Mouse (Mus musculus) gastrocnemius, postnatal 4 days (tissue): ENCODE measurements at regions not wholly inside any gene's neighbourhood (a gene's known extent, or its start where the extent isn't known, plus 50 kb on each side); places are given as distances from the start of the nearest gene placed in this dataset.

Source experiments
- DNase-seq, 2 experiments: peaks; one replicate each; pipeline ENCODE4 v3.0.0; 2021 to 2022; ENCODE audit warnings: low spot score in 2 of 2, mixed read lengths in 2 of 2

DNA sequence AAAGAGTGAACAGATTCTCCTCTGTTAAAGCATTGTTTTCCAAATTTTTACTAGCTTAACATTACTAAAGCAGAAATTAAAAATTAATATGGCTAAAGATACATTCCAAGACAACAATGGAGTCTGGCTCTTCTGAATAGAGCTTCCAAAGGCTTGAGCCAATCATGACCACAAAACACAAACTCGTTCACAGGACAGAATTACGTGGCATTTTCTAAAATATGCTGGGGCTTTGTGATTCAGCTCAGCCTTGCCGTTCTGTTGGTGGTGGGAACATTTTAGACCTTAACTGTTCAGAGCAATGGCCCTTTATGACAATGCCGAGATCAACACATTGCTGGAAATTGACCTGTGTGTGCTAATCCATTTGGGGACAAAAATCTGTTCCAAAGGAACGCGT lies 318.7 kb downstream of the Setd4 start:
- DNase-seq: no peak

GRCm38 (mm10) chr16:93281715-93282114 lies 322.1 kb downstream of the Setd4 start:
- DNase-seq: no peak

GRCm38 (mm10) chr16:93272636-93273035 lies 331.2 kb downstream of the Setd4 start:
- no peak for DNase-seq

- DNase-seq: no peak
Measured at GRCm38 (mm10) chr16:93272146-93272545, 331.7 kb downstream of the Setd4 start.

DNA sequence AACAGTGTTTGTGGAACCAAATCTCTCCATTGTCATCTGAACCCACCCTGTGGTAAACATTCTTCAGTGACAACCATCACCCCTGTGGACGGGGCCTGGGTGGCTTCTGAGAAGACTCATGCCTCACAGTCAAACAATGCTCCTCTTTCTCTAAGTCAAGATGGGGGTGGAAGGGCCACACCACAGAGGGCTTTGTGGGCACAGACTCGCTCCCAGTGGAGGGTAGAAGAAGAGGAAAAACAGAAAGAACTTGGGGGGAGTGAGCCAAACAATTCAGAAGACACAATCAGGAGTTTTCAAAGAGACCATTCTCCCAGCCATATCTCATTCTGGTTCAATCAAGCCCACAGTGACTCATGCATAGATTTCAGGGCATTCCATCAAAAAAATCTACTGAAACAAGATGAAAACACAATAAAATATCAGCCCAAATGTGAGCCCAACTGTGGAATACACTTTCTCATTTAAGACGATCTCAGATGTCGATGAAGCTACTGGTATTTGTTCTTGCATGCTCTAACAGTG lies 339.7 kb downstream of the Setd4 start:
- no peak for DNase-seq

- DNase-seq: no peak
Measured at GRCm38 (mm10) chr16:93263141-93263815, 340.6 kb downstream of the Setd4 start.

- DNase-seq: peak in 1 of 2 experiments; percentile 18
Measured at GRCm38 (mm10) chr16:93246825-93247224, 357.0 kb downstream of the Setd4 start.

DNA sequence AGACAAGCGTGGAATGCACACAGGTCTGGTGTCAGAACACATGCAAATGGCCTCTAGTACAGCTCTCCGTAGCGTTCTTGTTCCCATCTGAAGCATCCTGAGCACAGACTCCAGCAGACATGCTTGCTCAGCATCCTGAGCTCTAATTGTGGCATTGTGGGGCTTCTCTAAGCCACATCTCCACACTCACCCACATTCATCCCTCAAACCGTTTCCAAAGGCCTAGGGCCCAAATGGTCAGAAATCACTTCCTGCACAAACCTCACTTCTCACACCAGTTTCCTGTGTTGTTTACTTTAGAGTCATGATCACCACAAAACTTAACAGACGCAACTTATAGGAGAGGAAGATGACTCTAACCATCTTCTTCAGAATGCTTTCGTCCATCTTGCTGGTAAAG lies 358.1 kb downstream of the Setd4 start:
- no peak for DNase-seq

DNA sequence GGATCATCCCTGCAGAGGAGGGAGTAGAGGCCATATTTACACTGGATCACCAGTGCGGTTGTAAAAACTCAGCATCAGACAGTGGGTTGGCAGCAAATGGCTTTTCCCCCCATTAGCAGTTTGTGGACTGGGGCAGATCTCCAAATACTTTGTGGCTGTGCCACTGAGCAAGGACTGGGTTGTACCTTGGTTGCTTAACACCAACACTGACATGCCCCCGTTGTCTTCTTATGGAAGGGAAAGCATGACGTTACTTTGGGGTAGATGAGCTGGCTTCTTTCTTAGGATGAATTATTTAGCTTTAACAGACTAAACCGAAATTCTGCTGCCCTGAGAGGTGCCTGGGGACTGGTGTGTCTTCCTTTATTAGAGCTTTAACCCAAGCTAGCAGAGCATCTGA lies 365.0 kb downstream of the Setd4 start:
- no peak for DNase-seq

DNA sequence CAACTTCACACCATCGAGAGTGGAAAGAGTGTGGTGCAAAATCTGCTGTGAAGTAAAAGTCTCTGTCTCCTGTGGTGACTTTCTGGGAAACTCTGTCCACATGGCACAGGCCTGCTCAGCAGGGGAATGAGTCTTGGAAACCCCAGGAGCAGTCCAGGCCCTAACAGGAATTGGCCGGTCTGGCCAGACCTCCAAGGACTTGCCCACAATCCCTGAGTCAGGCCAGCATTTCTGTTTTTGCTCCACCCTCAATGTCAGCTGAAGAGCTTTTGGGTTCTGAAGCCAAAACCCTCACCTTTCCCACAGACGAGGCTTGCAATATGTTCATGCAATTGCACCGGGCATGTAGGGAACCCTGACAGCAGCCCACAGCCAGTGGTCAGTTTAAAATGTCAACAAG lies 365.5 kb downstream of the Setd4 start:
- DNase-seq: no peak

DNA sequence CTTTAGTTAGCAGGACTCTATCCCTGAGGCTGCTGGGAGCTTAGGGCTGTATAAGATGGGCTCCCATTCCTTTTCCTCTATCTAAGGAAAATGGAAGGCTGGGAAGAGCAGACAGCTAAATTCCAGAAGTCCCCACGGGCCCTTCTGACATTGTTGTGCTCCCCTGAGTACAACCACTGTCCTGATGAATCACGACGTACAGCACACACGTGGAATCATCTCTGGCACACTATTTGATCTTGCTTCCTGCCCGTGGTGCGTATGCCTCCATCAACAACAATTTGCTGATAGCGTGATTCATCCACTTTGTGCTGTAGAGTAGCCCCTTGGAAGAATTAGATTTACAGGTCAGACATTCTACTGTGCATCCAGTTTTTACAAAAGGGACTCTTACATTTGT lies 378.2 kb downstream of the Setd4 start:
- no peak for DNase-seq

DNA sequence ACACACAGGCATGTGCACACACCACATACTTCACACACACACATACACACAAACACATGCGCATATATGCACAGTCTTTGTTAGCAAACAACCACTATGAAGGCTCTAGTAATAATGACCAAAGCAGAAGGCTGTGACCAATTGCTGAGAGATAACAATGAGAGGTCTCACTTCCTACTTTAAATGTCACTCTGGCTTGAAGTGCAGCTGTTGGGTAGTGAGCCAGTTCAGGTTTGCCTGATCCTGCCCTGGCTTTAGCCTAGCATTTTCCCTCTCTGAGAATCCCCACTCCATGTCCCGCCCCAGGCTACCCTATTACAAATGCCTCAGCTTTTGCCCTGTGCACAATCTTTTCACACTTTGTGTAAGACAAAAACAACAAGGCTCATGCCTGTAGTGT lies 378.7 kb downstream of the Setd4 start:
- no peak for DNase-seq

DNA sequence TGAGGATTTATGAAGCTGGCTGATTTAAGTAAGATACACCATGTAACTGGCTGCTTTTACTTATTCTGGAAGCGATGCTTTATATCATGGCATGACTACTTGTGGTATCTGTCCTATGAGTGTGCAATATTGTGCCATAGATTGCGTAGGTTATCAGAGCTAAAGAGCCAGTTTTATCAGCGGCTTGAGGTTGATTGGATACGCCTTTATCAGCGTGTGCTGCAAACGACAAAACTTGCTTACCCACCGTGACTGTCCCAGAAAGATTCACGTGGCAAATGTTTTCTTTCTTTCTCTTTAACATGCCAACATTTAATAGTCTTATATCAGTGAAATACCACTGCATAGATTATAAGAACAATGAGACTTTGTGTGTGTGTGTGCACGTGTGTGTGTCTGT lies 384.1 kb downstream of the Setd4 start:
- DNase-seq: no peak

GRCm38 (mm10) chr16:93218402-93218801 lies 385.5 kb downstream of the Setd4 start:
- no peak for DNase-seq

DNA sequence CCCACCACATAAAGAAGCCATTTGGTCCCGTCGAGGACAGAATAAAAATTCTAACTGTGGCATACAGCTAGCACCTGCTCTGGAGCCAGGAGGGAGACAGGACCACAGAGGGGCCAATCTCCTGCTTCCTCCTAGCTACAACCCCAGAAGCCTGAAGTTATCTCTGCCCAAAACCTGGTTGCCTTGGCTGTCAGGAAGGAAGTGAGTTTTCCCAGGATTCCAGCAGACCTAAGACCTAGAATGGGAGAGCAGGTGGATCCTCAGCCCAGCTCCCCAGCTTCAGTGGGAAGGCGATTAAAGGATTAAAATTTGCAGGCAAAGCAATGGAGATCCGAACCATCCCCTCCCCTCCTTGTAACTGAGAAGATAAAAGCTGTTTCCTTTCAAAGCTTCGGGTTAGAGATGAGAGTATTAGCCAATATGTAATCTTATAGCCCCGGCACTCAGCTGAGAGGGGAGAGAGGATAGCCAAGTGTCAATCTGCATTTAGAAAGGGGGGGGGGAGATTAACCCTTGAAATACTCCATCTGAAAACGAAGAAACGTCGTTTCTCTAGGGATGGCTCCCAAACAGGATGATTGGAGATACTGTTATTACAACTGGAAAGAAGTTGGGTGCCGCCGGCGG lies 386.1 kb downstream of the Setd4 start:
- DNase-seq: no peak

- no peak for DNase-seq
Measured at GRCm38 (mm10) chr16:93215630-93216029, 388.2 kb downstream of the Setd4 start.

- DNase-seq: no peak
Measured at GRCm38 (mm10) chr16:93213618-93214017, 387.7 kb upstream of the Runx1 start.

DNA sequence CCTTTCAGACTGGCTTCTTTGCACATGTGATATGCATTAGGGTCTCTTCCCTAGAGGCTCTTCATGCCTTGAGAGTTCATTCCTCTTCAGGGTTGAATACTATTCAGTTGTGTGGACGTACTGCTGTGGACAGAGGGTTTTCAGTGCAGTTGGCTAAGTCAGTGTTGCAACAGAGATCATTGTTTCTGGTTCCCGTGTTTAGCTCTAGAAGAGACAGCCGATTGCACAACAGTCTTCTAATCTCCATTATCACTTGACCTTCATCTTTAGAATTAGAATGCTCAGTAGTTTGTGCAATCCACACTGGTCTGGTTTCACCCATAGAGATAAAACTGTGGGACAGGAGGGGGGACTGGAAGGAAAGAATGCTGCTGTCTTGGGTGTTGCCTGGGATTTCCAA lies 381.7 kb upstream of the Runx1 start:
- no peak for DNase-seq

- no peak for DNase-seq
Measured at GRCm38 (mm10) chr16:93207217-93207616, 381.3 kb upstream of the Runx1 start.

- no peak for DNase-seq
Measured at GRCm38 (mm10) chr16:93206325-93206724, 380.4 kb upstream of the Runx1 start.

- DNase-seq: no peak
Measured at GRCm38 (mm10) chr16:93204601-93205000, 378.7 kb upstream of the Runx1 start.

DNA sequence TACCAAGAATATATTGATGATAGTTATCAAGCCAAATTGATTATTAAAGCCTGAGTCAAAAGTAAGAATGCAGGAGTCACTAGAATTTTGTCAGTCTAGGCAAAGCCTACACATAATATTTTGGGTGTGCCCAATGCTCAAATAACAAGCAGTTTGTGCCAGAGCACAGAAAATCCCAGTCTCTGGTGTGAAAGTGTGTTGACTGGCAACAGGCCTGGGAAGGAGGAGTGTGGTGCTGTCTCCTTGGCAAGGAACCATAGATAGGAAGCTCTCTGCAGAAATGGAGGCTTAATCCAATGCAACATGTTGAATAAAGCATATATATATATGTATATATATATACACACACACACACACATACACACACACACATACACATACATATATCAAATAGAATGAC lies 376.6 kb upstream of the Runx1 start:
- no peak for DNase-seq

- DNase-seq: no peak
Measured at GRCm38 (mm10) chr16:93197300-93197699, 371.4 kb upstream of the Runx1 start.
